Mouse (Mus musculus) intestine, embryonic 16.5 days (tissue): ENCODE measurements around the gene Tigd4. TPM values are rescaled to one million over a fixed set of nuclear protein-coding genes. Genes with fewer than 3 reads are reported as not detected.
A peak's percentile ranks its signal among the peaks of the same experiment; 100 is the strongest.

ENCODE experiments used
- ATAC-seq: fragments of 200-750 bp; cut with Nextera tagmentation; 2 replicates; pipeline ENCODE4 v1.8.0; 2017; ENCODE audit warnings: moderate TSS enrichment, moderate library complexity
- H3K27ac ChIP-seq: fragments of 300-500 bp; sonication (generic); 2 replicates; pipeline ENCODE4 v1.5.1; 2014; ENCODE audit warnings: mild to moderate bottlenecking, low read length
- H3K27me3 ChIP-seq: fragments of 300-500 bp; sonication (generic); replicated peaks from 2 replicates; pipeline ENCODE4 v1.6.1; 2014; ENCODE audit warnings: low read length, control low read depth, mixed read lengths; ENCODE audit not compliant: control insufficient read depth, insufficient read depth
- H3K36me3 ChIP-seq: fragments of 300-500 bp; sonication (generic); 2 replicates; pipeline ENCODE4 v1.6.1; 2014; ENCODE audit warnings: low read length, control low read depth; ENCODE audit not compliant: control insufficient read depth, insufficient read depth
- H3K4me1 ChIP-seq: fragments of 300-500 bp; sonication (generic); 2 replicates; pipeline ENCODE4 v1.6.1; 2014; ENCODE audit warnings: low read length, control low read depth, mixed read lengths; ENCODE audit not compliant: control insufficient read depth, insufficient read depth
- H3K4me2 ChIP-seq: fragments of 300-500 bp; sonication (generic); 2 replicates; pipeline ENCODE4 v1.6.1; 2014; ENCODE audit warnings: low read depth, low read length, control low read depth
- H3K4me3 ChIP-seq: fragments of 300-500 bp; sonication (generic); 2 replicates; pipeline ENCODE4 v1.5.1; 2014; ENCODE audit warnings: mild to moderate bottlenecking, low read length
- H3K9ac ChIP-seq: fragments of 300-500 bp; sonication (generic); 2 replicates; pipeline ENCODE4 v1.6.1; 2014; ENCODE audit warnings: low read depth, low read length
- H3K9me3 ChIP-seq: fragments of 300-500 bp; sonication (generic); 2 replicates; pipeline ENCODE4 v1.6.1; 2016; ENCODE audit warnings: low read length, control low read depth; ENCODE audit not compliant: control insufficient read depth
- WGBS: fragments of 180-500 bp; shearing (Covaris S2); extraction: QIAGEN DNeasy Blood & Tissue Kit; methylation state at CpG from one replicate; pipeline ENCODE4 v1.1.7; 2014; 5-methylcytosine and 5-hydroxymethylcytosine counted together
- polyA plus RNA-seq: library from polyadenylated mRNA; unstranded; fragments of >200 nt; fragmentation: Nextera tagmentation; extraction: Ambion mirVana; gene quantifications from 2 replicates; pipeline ENCODE4 v1.2.1, GENCODE M21; 2015

Gene Tigd4
- polyA plus RNA-seq, 1 experiment from 2014 or later = not detected

- Histone ChIP-seq H3K4me1 (peaks cover 13% of the 10 kb centered on the region), H3K4me3 (peak overlapping the region; percentile 82), H3K9ac (peak overlapping the region; percentile 82), H3K36me3 (no peaks in the 10 kb centered on the region), H3K9me3 (no peaks in the 10 kb centered on the region), H3K4me2 (peak overlapping the region; percentile 83), H3K27ac (peak overlapping the region; percentile 96), H3K27me3 (no peaks in the 10 kb centered on the region)
- 0% methylated on average over 4 of the region's 4 CpGs for WGBS
- ATAC-seq = no peak
Observed at GRCm38 (mm10) chr3:84581696-84582022, 11.7 kb upstream of the Tigd4 start.

- Histone ChIP-seq H3K27ac (peak within 1 kb of the TSS; percentile 96), H3K4me2 (peak within 1 kb of the TSS; percentile 83), H3K9me3 (no peaks in the 10 kb centered on the region), H3K36me3 (no peaks in the 10 kb centered on the region), H3K27me3 (no peaks in the 10 kb centered on the region), H3K4me3 (peak within 1 kb of the TSS; percentile 82), H3K9ac (peak within 1 kb of the TSS; percentile 82), H3K4me1 (peaks cover 13% of the 10 kb centered on the region)
- WGBS = under 1% methylated on average over 69 of the region's 70 CpGs
- peak; percentile 99 for ATAC-seq
Observed at GRCm38 (mm10) chr3:84582023-84582912, 11.1 kb upstream of the Tigd4 start, which contains the start of gene Arfip1. Gene Arfip1, minus strand, starts transcription at chr3:84582625.

DNA sequence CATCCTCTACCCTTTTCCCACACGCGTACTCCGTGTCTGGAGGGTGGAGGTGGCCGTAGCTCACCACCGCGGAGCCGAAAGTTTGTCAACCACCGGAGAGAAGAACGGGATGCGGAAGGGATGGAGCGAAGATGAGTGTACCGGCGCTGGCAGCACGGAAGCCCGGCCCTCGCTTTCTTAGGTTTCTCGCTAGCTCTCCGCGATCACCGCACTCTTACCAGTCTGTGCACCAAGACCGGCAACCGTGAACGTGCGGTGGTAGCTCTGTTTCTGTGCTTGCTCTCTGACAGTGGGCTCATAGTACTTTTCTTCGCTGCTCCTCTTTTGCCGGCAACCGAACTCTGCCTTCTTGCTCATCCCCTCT, 10.5 kb upstream of the Tigd4 start:
- WGBS = under 1% methylated on average over 27 of the region's 27 CpGs
- H3K4me3 ChIP-seq = peak overlapping the region; percentile 82

DNA sequence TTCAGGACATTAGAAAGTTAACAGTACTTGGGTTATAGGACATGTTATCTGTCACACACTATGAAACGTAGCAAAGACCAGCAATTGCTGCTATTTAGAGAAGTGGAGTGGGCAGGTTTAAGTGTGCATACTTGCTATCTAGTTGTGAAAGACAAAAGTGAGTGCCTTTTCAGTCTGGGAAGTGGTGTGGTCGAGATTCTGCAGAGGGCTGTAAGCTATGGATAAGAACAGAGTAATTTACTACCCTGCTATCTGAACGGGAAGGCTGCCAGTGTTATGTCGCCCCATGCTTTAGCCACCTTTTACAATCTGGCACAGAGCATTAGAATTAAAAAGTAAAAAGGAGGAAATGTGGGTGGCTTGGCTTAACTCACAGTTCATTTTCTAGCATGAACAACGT, 6.6 kb upstream of the Tigd4 start:
- Histone ChIP-seq H3K4me1 (0 out of 2 replicates have a peak, but pooled peaks cover 2% of the 10 kb centered on the region), H3K4me3 (no peak overlapping the region), H3K9me3 (no peaks in the 10 kb centered on the region), H3K36me3 (no peaks in the 10 kb centered on the region), H3K27me3 (no peaks in the 10 kb centered on the region), H3K4me2 (no peak overlapping the region), H3K9ac (no peak overlapping the region), H3K27ac (no peak overlapping the region)
- WGBS = 29% methylated on average over 5 of the region's 5 CpGs
- no peak for ATAC-seq

More for the DNA sequence above, 10.5 kb upstream of the Tigd4 start:
- H3K9ac ChIP-seq = peak overlapping the region; percentile 82
- peak overlapping the region; percentile 96 for H3K27ac ChIP-seq
- H3K27me3 ChIP-seq = no peaks in the 10 kb centered on the region
- H3K9me3 ChIP-seq = no peaks in the 10 kb centered on the region
- H3K4me1 ChIP-seq = peaks cover 13% of the 10 kb centered on the region
- H3K36me3 ChIP-seq = no peaks in the 10 kb centered on the region
- peak overlapping the region; percentile 83 for H3K4me2 ChIP-seq
- ATAC-seq = no peak; the same call in 1 of the 2 replicates

DNA sequence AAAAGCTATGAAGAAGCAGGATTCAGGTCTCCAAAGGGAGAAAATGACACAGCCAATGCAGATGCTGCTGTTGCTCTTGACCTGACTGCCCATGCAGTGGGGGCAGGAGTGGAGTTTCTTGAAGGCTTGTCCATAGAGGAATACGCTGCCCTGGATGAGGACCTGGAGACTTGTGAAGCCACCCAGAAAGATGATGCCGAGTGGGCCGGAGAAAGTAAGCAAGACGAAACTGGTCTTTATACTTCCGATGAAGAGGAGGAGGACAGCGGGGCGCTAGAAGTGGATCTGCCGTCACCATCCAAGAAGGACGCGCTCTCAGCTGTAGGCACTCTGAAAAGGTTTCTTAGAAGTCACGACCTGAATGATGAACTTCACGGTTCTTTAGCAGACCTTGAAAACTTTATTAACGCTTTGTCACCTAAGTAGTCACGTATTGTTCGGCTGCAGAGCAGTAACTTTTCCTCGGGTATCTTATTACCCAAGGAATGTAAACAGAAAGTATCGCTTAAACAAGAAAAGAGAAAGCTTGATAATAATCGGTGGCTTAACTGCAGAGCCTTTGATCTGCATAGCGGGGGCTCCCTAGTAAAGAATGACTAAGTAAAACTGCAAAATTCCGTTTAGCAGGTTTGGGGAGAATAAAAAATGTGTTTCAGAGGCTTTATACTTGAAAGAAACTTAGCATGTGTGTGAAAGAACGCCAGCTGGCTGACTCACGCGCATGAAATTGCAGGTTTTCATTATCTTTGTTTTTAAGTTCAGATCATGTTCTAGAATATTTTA, 1.7 kb downstream of the Tigd4 start:
- peak overlapping the region; percentile 39 for H3K4me3 ChIP-seq
- peak overlapping the region; percentile 54 for H3K4me2 ChIP-seq
- H3K9ac ChIP-seq = no peak overlapping the region
- H3K4me1 ChIP-seq = no peaks in the 10 kb centered on the region
- 5% methylated on average over 23 of the region's 23 CpGs for WGBS
- no peaks in the 10 kb centered on the region; the same call in 1 of the 2 replicates for H3K27me3 ChIP-seq
- no peak overlapping the region for H3K27ac ChIP-seq
- H3K9me3 ChIP-seq = no peaks in the 10 kb centered on the region
- H3K36me3 ChIP-seq = no peaks in the 10 kb centered on the region
- no peak for ATAC-seq

DNA sequence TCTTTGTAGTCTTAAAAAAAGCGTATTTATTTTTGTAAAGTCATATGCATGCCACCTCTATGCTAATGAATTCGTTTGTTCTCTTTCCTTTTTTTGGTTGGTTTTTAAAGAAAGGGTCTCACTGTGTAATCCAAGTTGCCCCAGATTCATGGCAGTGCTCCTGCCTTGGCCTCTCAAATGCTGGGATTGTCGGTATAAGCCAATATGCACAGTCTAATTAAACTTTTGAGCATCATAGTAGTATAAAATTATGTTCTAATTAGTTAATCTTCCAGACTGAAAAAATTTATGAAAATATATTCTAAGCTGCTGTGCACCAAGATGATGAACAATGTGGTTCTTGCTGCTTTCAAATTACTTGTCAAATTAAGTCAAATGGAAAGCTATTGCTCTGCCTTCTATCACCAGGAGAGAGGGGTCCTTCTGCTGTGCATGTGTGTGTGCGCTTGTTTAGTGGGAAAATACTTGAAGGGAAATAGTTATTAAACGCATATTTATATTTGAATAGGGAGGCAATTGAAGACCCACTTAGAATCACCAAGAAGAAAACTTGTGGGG, 2.4 kb downstream of the Tigd4 start:
- no peak for ATAC-seq
- H3K27ac ChIP-seq = no peak overlapping the region
- WGBS = 38% methylated on average over 5 of the region's 5 CpGs

DNA sequence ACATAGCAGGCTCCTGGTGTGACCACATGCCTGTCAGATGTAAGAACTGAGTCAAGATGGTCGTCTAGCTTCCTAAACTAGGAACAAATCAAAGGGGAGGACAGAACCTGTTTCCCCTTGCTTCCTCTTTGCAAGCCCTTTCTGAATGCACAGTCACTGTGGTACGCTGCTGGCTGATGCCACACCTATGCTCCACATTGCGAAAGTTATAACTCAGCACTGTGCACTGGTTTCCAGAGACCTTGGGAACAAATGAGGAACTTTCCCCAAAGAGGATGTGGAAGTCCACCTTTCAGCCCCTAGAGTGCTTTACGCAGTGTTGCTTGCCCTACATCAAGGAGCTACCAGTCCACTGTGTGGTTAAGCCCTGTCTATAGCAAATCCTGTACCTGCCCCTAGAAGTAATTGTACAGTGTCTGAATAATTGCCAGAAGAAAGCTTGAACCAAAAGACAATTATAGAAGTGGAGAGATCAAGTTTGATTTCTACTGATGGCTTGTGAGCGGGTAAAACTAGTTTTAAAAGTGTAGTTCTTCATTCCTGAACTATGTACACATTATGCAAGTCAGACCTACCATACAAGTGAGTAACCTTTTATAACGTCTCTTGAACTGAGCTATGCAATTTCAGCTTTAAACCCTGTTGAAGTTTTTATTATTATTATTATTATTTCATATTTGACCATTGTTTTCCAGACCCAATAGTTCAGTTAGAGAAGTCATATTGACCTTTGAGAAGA, 4.8 kb downstream of the Tigd4 start:
- 79% methylated on average over 6 of the region's 6 CpGs for WGBS
- ATAC-seq = peak; percentile 62; the same call in 1 of the 2 replicates
- H3K4me1 ChIP-seq = no peaks in the 10 kb centered on the region
- H3K9me3 ChIP-seq = no peaks in the 10 kb centered on the region
- H3K4me2 ChIP-seq = no peak overlapping the region
- H3K9ac ChIP-seq = no peak overlapping the region
- no peak overlapping the region for H3K27ac ChIP-seq
- no peak overlapping the region for H3K4me3 ChIP-seq
- H3K27me3 ChIP-seq = no peaks in the 10 kb centered on the region; the same call in 1 of the 2 replicates
- no peaks in the 10 kb centered on the region for H3K36me3 ChIP-seq

More for the DNA sequence above, 2.4 kb downstream of the Tigd4 start:
- H3K9me3 ChIP-seq = no peaks in the 10 kb centered on the region
- no peaks in the 10 kb centered on the region for H3K4me1 ChIP-seq
- H3K36me3 ChIP-seq = no peaks in the 10 kb centered on the region
- no peak overlapping the region for H3K4me3 ChIP-seq
- peak overlapping the region; percentile 54; the same call in 1 of the 2 replicates for H3K4me2 ChIP-seq
- no peaks in the 10 kb centered on the region; the same call in 1 of the 2 replicates for H3K27me3 ChIP-seq
- no peak overlapping the region for H3K9ac ChIP-seq

DNA sequence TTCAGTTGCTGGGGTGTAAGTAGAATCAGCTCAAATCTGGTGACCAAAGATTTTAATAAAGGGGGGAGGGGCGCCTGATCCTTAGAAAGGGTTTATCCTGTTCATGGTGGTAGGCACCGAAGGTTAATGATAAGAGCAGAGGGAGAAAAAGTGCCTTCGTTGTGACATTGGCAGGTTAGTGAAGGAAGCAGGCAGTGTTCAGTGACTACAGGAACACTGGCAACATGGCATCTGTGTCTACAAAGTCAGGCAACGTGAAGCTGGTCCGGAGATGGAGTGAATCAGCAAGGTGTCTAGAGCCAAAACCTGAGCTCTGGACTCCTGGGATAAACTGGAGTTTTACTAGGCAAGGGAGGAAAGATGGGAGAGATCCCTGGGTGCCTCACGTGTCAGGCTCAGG, 5.4 kb downstream of the Tigd4 start:
- no peaks in the 10 kb centered on the region for H3K36me3 ChIP-seq
- ATAC-seq = no peak
- 82% methylated on average over 6 of the region's 6 CpGs for WGBS
- no peak overlapping the region for H3K9ac ChIP-seq
- no peaks in the 10 kb centered on the region; the same call in 1 of the 2 replicates for H3K27me3 ChIP-seq
- H3K4me3 ChIP-seq = no peak overlapping the region
- no peak overlapping the region for H3K4me2 ChIP-seq
- H3K27ac ChIP-seq = no peak overlapping the region
- H3K9me3 ChIP-seq = no peaks in the 10 kb centered on the region
- 0 out of 2 replicates have a peak, but pooled peaks cover 3% of the 10 kb centered on the region for H3K4me1 ChIP-seq
